Mouse (Mus musculus) forebrain, embryonic 15.5 days (tissue): ENCODE data around the gene B3gnt8. TPM values are rescaled to one million over a fixed set of nuclear protein-coding genes. Genes with fewer than 3 reads are reported as not detected.
A peak's percentile ranks its signal among the peaks of the same experiment; 100 is the strongest.

Experiments
- ATAC-seq: fragments of 200-750 bp; cut with Nextera tagmentation; replicated peaks from 2 replicates; pipeline ENCODE4 v1.8.0; 2017; ENCODE audit warnings: mild to moderate bottlenecking, moderate TSS enrichment, moderate library complexity
- H3K27ac ChIP-seq: fragments of 300-500 bp; sonication (generic); replicated peaks from 2 replicates; pipeline ENCODE4 v1.5.1; 2015; ENCODE audit warnings: mild to moderate bottlenecking, inconsistent platforms
- H3K27me3 ChIP-seq: fragments of 300-500 bp; sonication (generic); 2 replicates; pipeline ENCODE4 v1.6.1; 2015; ENCODE audit warnings: inconsistent platforms
- H3K36me3 ChIP-seq: fragments of 300-500 bp; sonication (generic); 2 replicates; pipeline ENCODE4 v1.6.1; 2015; ENCODE audit warnings: mild to moderate bottlenecking, inconsistent platforms
- H3K4me1 ChIP-seq: fragments of 300-500 bp; sonication (generic); 2 replicates; pipeline ENCODE4 v1.6.1; 2015; ENCODE audit warnings: inconsistent platforms
- H3K4me2 ChIP-seq: fragments of 300-500 bp; sonication (generic); replicated peaks from 2 replicates; pipeline ENCODE4 v1.6.1; 2015; ENCODE audit warnings: mild to moderate bottlenecking, inconsistent platforms
- H3K4me3 ChIP-seq: fragments of 300-500 bp; sonication (generic); 2 replicates; pipeline ENCODE4 v1.5.1; 2015; ENCODE audit warnings: mild to moderate bottlenecking, inconsistent platforms
- H3K9ac ChIP-seq: fragments of 300-500 bp; sonication (generic); replicated peaks from 2 replicates; pipeline ENCODE4 v1.6.1; 2015; ENCODE audit warnings: mild to moderate bottlenecking, inconsistent platforms
- H3K9me3 ChIP-seq: fragments of 300-500 bp; sonication (generic); 2 replicates; pipeline ENCODE4 v1.6.1; 2016; ENCODE audit warnings: inconsistent platforms
- WGBS: fragments of 180-500 bp; shearing (Covaris S2); methylation state at CpG from one replicate; pipeline ENCODE4 v1.1.7; 2015; ENCODE audit warnings: mixed read lengths; 5-methylcytosine and 5-hydroxymethylcytosine counted together
- polyA plus RNA-seq: library from polyadenylated mRNA; unstranded; fragments of >200 nt; fragmentation: Nextera tagmentation; extraction: Ambion mirVana; gene quantifications from 2 replicates; pipeline ENCODE4 v1.2.1, GENCODE M21; 2015

B3gnt8 gene
- polyA plus RNA-seq, 1 experiment from 2014 or later = 0.50 TPM

- H3K27me3 ChIP-seq = no peaks in the 10 kb centered on the region
- no peak overlapping the region for H3K9ac ChIP-seq
- H3K27ac ChIP-seq = no peak overlapping the region
- 66% methylated on average over 4 of the region's 4 CpGs for WGBS
- H3K9me3 ChIP-seq = no peaks in the 10 kb centered on the region
- 0 out of 2 replicates have a peak, but pooled peaks cover 2% of the 10 kb centered on the region for H3K4me1 ChIP-seq
- no peak for ATAC-seq
- H3K4me2 ChIP-seq = no peak overlapping the region
- H3K4me3 ChIP-seq = no peak overlapping the region
- no peaks in the 10 kb centered on the region for H3K36me3 ChIP-seq
These were observed 18.2 kb downstream of the B3gnt8 start for GRCm38 (mm10) chr7:25644631-25645030.

- Histone ChIP-seq H3K27ac (no peak overlapping the region), H3K4me3 (no peak overlapping the region), H3K9ac (no peak overlapping the region), H3K27me3 (no peaks in the 10 kb centered on the region), H3K4me1 (no peaks in the 10 kb centered on the region), H3K9me3 (no peaks in the 10 kb centered on the region), H3K36me3 (no peaks in the 10 kb centered on the region), H3K4me2 (no peak overlapping the region)
- 29% methylated on average over 14 of the region's 14 CpGs for WGBS
- no peak for ATAC-seq
These were observed 18.6 kb downstream of the B3gnt8 start for GRCm38 (mm10) chr7:25645074-25645473.

GRCm38 (mm10) chr7:25647574-25648123 is 21.2 kb downstream of the B3gnt8 start:
- no peaks in the 10 kb centered on the region for H3K36me3 ChIP-seq
- H3K9ac ChIP-seq = no peak overlapping the region
- H3K9me3 ChIP-seq = no peaks in the 10 kb centered on the region
- no peak overlapping the region for H3K4me3 ChIP-seq
- H3K4me2 ChIP-seq = no peak overlapping the region
- no peaks in the 10 kb centered on the region for H3K27me3 ChIP-seq
- H3K4me1 ChIP-seq = no peaks in the 10 kb centered on the region
- no peak for ATAC-seq
- no peak overlapping the region for H3K27ac ChIP-seq
- WGBS = 63% methylated on average over 5 of the region's 5 CpGs

GRCm38 (mm10) chr7:25649839-25650238 is 23.4 kb downstream of the B3gnt8 start:
- Histone ChIP-seq H3K27ac (no peak overlapping the region), H3K36me3 (no peaks in the 10 kb centered on the region), H3K27me3 (no peaks in the 10 kb centered on the region), H3K9ac (no peak overlapping the region), H3K4me3 (no peak overlapping the region), H3K9me3 (no peaks in the 10 kb centered on the region), H3K4me2 (no peak overlapping the region), H3K4me1 (no peaks in the 10 kb centered on the region)
- no peak for ATAC-seq
- 84% methylated on average over 5 of the region's 5 CpGs for WGBS

- Histone ChIP-seq H3K4me3 (no peak overlapping the region), H3K4me2 (no peak overlapping the region), H3K27me3 (no peaks in the 10 kb centered on the region), H3K4me1 (peaks cover under 1% of the 10 kb centered on the region; the same call in 1 of the 2 replicates), H3K9ac (no peak overlapping the region), H3K36me3 (no peaks in the 10 kb centered on the region), H3K27ac (no peak overlapping the region), H3K9me3 (no peaks in the 10 kb centered on the region)
- 93% methylated on average over 8 of the region's 8 CpGs for WGBS
- no peak for ATAC-seq
These were observed 24.8 kb downstream of the B3gnt8 start for GRCm38 (mm10) chr7:25651281-25651680.

GRCm38 (mm10) chr7:25652244-25652759 is 25.8 kb downstream of the B3gnt8 start:
- no peaks in the 10 kb centered on the region for H3K27me3 ChIP-seq
- ATAC-seq = no peak
- 93% methylated on average over 12 of the region's 12 CpGs for WGBS
- no peaks in the 10 kb centered on the region for H3K36me3 ChIP-seq
- no peak overlapping the region for H3K4me2 ChIP-seq
- no peak overlapping the region for H3K9ac ChIP-seq
- H3K9me3 ChIP-seq = no peaks in the 10 kb centered on the region
- H3K4me1 ChIP-seq = peaks cover 11% of the 10 kb centered on the region
- no peak overlapping the region for H3K27ac ChIP-seq
- H3K4me3 ChIP-seq = no peak overlapping the region

GRCm38 (mm10) chr7:25655601-25656428 is 29.4 kb downstream of the B3gnt8 start:
- H3K4me3 ChIP-seq = no peak overlapping the region
- H3K27me3 ChIP-seq = no peaks in the 10 kb centered on the region
- H3K9ac ChIP-seq = no peak overlapping the region
- H3K4me1 ChIP-seq = peaks cover 29% of the 10 kb centered on the region
- no peaks in the 10 kb centered on the region for H3K36me3 ChIP-seq
- 78% methylated on average over 11 of the region's 11 CpGs for WGBS
- H3K4me2 ChIP-seq = no peak overlapping the region
- H3K9me3 ChIP-seq = no peaks in the 10 kb centered on the region
- no peak for ATAC-seq
- H3K27ac ChIP-seq = no peak overlapping the region

- no peak overlapping the region; the same call in 1 of the 2 replicates for H3K27ac ChIP-seq
- WGBS = 38% methylated on average over 10 of the region's 10 CpGs
- H3K9me3 ChIP-seq = no peaks in the 10 kb centered on the region
These were observed 31.3 kb downstream of the B3gnt8 start for GRCm38 (mm10) chr7:25657785-25658184.

GRCm38 (mm10) chr7:25658657-25659472 is 32.4 kb downstream of the B3gnt8 start, which contains the start of the genes Bckdha and Exosc5:
Gene Bckdha (minus strand): TSS chr7:25658981.
Gene Exosc5 (plus strand): TSS chr7:25659164.
- ATAC-seq = peak; percentile 97
- under 1% methylated on average over 50 of the region's 50 CpGs for WGBS
- H3K9me3 ChIP-seq = no peaks in the 10 kb centered on the region
- peaks cover 29% of the 10 kb centered on the region for H3K4me1 ChIP-seq
- H3K27ac ChIP-seq = peak within 1 kb of the TSS; percentile 67
- H3K36me3 ChIP-seq = 0 out of 2 replicates have a peak, but pooled peaks cover under 1% of the 10 kb centered on the region
- H3K9ac ChIP-seq = peak within 1 kb of the TSS; percentile 73
- peak within 1 kb of the TSS; percentile 89 for H3K4me2 ChIP-seq
- H3K27me3 ChIP-seq = no peaks in the 10 kb centered on the region
- peak within 1 kb of the TSS; percentile 73 for H3K4me3 ChIP-seq

More at GRCm38 (mm10) chr7:25657785-25658184, 31.3 kb downstream of the B3gnt8 start:
- H3K4me3 ChIP-seq = peak overlapping the region; percentile 73
- H3K4me1 ChIP-seq = peaks cover 29% of the 10 kb centered on the region
- ATAC-seq = no peak
- peak overlapping the region; percentile 89 for H3K4me2 ChIP-seq
- H3K36me3 ChIP-seq = no peaks in the 10 kb centered on the region
- no peaks in the 10 kb centered on the region for H3K27me3 ChIP-seq
- peak overlapping the region; percentile 73 for H3K9ac ChIP-seq

- no peaks in the 10 kb centered on the region for H3K27me3 ChIP-seq
- 95% methylated on average over 8 of the region's 8 CpGs for WGBS
- H3K9me3 ChIP-seq = no peaks in the 10 kb centered on the region
- no peaks in the 10 kb centered on the region for H3K4me1 ChIP-seq
- H3K4me3 ChIP-seq = no peak overlapping the region
- no peak overlapping the region for H3K27ac ChIP-seq
- H3K4me2 ChIP-seq = no peak overlapping the region
- H3K9ac ChIP-seq = no peak overlapping the region
- ATAC-seq = no peak
- H3K36me3 ChIP-seq = peaks cover 26% of the 10 kb centered on the region
These were observed 39.9 kb downstream of the B3gnt8 start for GRCm38 (mm10) chr7:25666381-25666780.

GRCm38 (mm10) chr7:25669158-25669557 is 42.7 kb downstream of the B3gnt8 start:
- Histone ChIP-seq H3K27ac (no peak overlapping the region), H3K4me3 (no peak overlapping the region), H3K4me1 (no peaks in the 10 kb centered on the region), H3K9ac (no peak overlapping the region), H3K4me2 (no peak overlapping the region), H3K36me3 (peaks cover 23% of the 10 kb centered on the region), H3K27me3 (peaks cover 14% of the 10 kb centered on the region), H3K9me3 (no peaks in the 10 kb centered on the region)
- no peak for ATAC-seq
- WGBS = 90% methylated on average over 10 of the region's 10 CpGs
